In the genomic region with DNA sequence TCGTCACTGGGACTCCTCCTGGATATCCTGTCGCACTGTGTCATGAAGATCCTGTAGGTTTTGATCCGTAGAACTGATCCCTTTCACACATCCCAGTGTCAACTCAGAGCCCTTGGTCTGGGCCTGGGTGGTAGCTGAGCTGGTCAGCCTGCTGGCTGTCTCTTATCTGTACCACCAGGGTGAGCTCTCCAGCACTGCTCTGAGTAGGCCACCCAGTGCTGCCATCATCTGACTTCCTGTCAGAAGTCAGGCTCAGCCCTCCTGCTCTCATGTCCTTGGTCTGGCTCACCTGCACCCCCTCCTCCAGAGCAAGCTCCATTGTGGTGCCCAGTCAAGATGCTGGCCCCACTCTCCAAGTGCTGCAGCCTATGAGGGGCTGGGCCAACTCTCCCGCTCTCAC, we compare ENCODE assay signal across 18 mouse cellular contexts. TPM values are rescaled to one million over a fixed set of nuclear protein-coding genes. Genes with fewer than 3 reads are reported as not detected.
DNase-seq lines count a peak whose midpoint lies in the region; ATAC-seq and TF ChIP-seq lines count a peak whose summit lies in the region.
"Had no signal": no experiment of that assay in that cellular context is flagged by ENCODE, and none has a peak within 500 bp of the region (broad histone marks: within the 10 kb centered on the region; RNA-seq: fewer than 3 reads in every experiment).

No protein-coding gene starts in this region.

- dilution Hi-C loops in CH12.LX (cut with MboI; ENCODE audit: extremely low pct_ligation_motif_present, extremely low pct_unique_long_range_greater_than_20kb, low sequenced_read_pairs), result no loop called here

- H3K4me3 ChIP-seq in kidney, postnatal 0 days (replicated peaks; ENCODE audit: low read depth, low read length), result no peak overlapping the region
- no peak overlapping the region for H3K4me3 ChIP-seq in midbrain, embryonic 13.5 days (replicated peaks)
- H3K4me3 ChIP-seq in midbrain, embryonic 11.5 days (ENCODE audit: low read depth, low read length), result no peak overlapping the region
- H3K4me3 ChIP-seq in CH12.LX (replicated peaks in 1 of 3; ENCODE audit: low read depth in 2 of 3, low read length in 2 of 3, poor library complexity in 1 of 3), result no peak overlapping the region
- H3K4me3 ChIP-seq: embryonic facial prominence, embryonic 10.5 days; lung, embryonic 15.5 days had no signal

- TF ChIP-seq RAD21 in CH12.LX (IDR thresholded peaks at IDR 0.05; ENCODE audit: low read depth, low read length), result peak; percentile 54

- 79% methylated on average over 4 of the region's 4 CpGs for WGBS in kidney, postnatal 0 days
- WGBS in midbrain, embryonic 13.5 days, result 85% methylated on average over 4 of the region's 4 CpGs
- WGBS in midbrain, embryonic 11.5 days, result 84% methylated on average over 4 of the region's 4 CpGs

- no peak overlapping the region for H3K27ac ChIP-seq in kidney, postnatal 0 days
- H3K27ac ChIP-seq in midbrain, embryonic 13.5 days, result no peak overlapping the region
- no peak overlapping the region for H3K27ac ChIP-seq in midbrain, embryonic 11.5 days (ENCODE audit: low read depth, low read length)
- no peak overlapping the region for H3K27ac ChIP-seq in CH12.LX (ENCODE audit: insufficient read depth, low read depth)
- H3K27ac ChIP-seq: embryonic facial prominence, embryonic 10.5 days had no signal

- in situ Hi-C loops in CH12.LX (cut with MboI; ENCODE audit: low pct_ligation_motif_present, low pct_unique_long_range_greater_than_20kb, low sequenced_read_pairs), result loop anchor here (25.0 kb wide), 1 partner anchor 222 kb away; no protein-coding TSS in a partner anchor

- no peak for TF ChIP-seq POLR2A in CH12.LX (IDR thresholded peaks at IDR 0.05; ENCODE audit: low read depth, low read length)

- no peaks in the 10 kb centered on the region for H3K9me3 ChIP-seq in kidney, postnatal 0 days (replicated peaks; ENCODE audit: low read length)
- H3K9me3 ChIP-seq in midbrain, embryonic 13.5 days, result no peaks in the 10 kb centered on the region
- no peaks in the 10 kb centered on the region for H3K9me3 ChIP-seq in midbrain, embryonic 11.5 days (ENCODE audit: control insufficient read depth, low read length)
- no peaks in the 10 kb centered on the region for H3K9me3 ChIP-seq in CH12.LX (replicated peaks; ENCODE audit: low read length)
- H3K9me3 ChIP-seq: embryonic facial prominence, embryonic 10.5 days; lung, embryonic 15.5 days had no signal

- H3K79me2 ChIP-seq in CH12.LX (replicated peaks; ENCODE audit: control insufficient read depth, extremely low read depth, insufficient read depth, poor library complexity, severe bottlenecking), result no peaks in the 10 kb centered on the region

- H3K36me3 ChIP-seq in kidney, postnatal 0 days (ENCODE audit: insufficient read depth, low read length), result no peaks in the 10 kb centered on the region
- H3K36me3 ChIP-seq in midbrain, embryonic 13.5 days, result peaks cover 11% of the 10 kb centered on the region
- no peaks in the 10 kb centered on the region for H3K36me3 ChIP-seq in midbrain, embryonic 11.5 days (ENCODE audit: control insufficient read depth, insufficient read depth, low read length)
- no peaks in the 10 kb centered on the region for H3K36me3 ChIP-seq in CH12.LX (replicated peaks in 1 of 2; ENCODE audit: control insufficient read depth in 1 of 2, insufficient read depth in 1 of 2, low read length in 1 of 2)
- H3K36me3 ChIP-seq: G1E; lung, embryonic 15.5 days had no signal

- DNase-seq in kidney, postnatal 0 days (ENCODE audit: low spot score), result no peak
- DNase-seq in kidney, adult 18-20 months, result no peak
- no peak for DNase-seq in midbrain, embryonic 11.5 days (ENCODE audit: low spot score, missing footprints)
- DNase-seq in CH12.LX (ENCODE audit: extremely low read depth), result peak; percentile 29
- no peak for DNase-seq in testis, postnatal 10 days (ENCODE audit: low spot score)
- DNase-seq: adrenal gland, postnatal 10 days; cerebellum, postnatal 14 days; heart, adult 18-20 months; kidney, postnatal 25 days; layer of hippocampus, postnatal 36 days; midbrain, embryonic 14.5 days had no signal

- no peak for ATAC-seq in kidney, postnatal 0 days (replicated peaks; ENCODE audit: low FRiP score, low read depth)
- ATAC-seq in midbrain, embryonic 13.5 days, result 0 out of 2 replicates have a peak, but pooled peaks have one; percentile 8
- ATAC-seq in midbrain, embryonic 11.5 days (ENCODE audit: low FRiP score), result no peak
- ATAC-seq in common myeloid progenitor, adult 5-6 weeks (replicated peaks; ENCODE audit: low read depth, poor library complexity, severe bottlenecking), result peak; percentile 53; the same call in 1 of the 2 replicates
- ATAC-seq in erythroblast, adult 5-6 weeks (replicated peaks; ENCODE audit: low FRiP score, poor library complexity, severe bottlenecking), result no peak
- ATAC-seq: intestine, embryonic 16.5 days had no signal

- no peak overlapping the region for H3K9ac ChIP-seq in kidney, postnatal 0 days (ENCODE audit: low read depth, low read length)
- no peak overlapping the region for H3K9ac ChIP-seq in midbrain, embryonic 13.5 days (replicated peaks)
- no peak overlapping the region for H3K9ac ChIP-seq in midbrain, embryonic 11.5 days (ENCODE audit: low read length)
- H3K9ac ChIP-seq in CH12.LX (ENCODE audit: insufficient read depth, low read depth), result no peak overlapping the region
- H3K9ac ChIP-seq: lung, embryonic 15.5 days had no signal

- no peaks in the 10 kb centered on the region for H3K27me3 ChIP-seq in kidney, postnatal 0 days (ENCODE audit: insufficient read depth, low read length)
- no peaks in the 10 kb centered on the region for H3K27me3 ChIP-seq in midbrain, embryonic 13.5 days
- no peaks in the 10 kb centered on the region for H3K27me3 ChIP-seq in midbrain, embryonic 11.5 days (ENCODE audit: control insufficient read depth, insufficient read depth, low read length)
- peaks cover 1% of the 10 kb centered on the region for H3K27me3 ChIP-seq in CH12.LX (replicated peaks)
- H3K27me3 ChIP-seq: lung, embryonic 15.5 days had no signal

- no peak overlapping the region for H3K4me2 ChIP-seq in kidney, postnatal 0 days (ENCODE audit: low read length)
- H3K4me2 ChIP-seq in midbrain, embryonic 13.5 days (replicated peaks), result no peak overlapping the region
- no peak overlapping the region for H3K4me2 ChIP-seq in midbrain, embryonic 11.5 days
- H3K4me2 ChIP-seq in CH12.LX (ENCODE audit: insufficient read depth, low read depth, poor library complexity, severe bottlenecking), result no peak overlapping the region
- H3K4me2 ChIP-seq: lung, embryonic 15.5 days had no signal

- peak; percentile 50; the same call in 1 of the 2 replicates for TF ChIP-seq CTCF in kidney, postnatal 0 days (IDR thresholded peaks at IDR 0.05; ENCODE audit: low read depth)
- TF ChIP-seq CTCF in CH12.LX (conservative IDR thresholded peaks at IDR 0.05 in 1 of 2, IDR thresholded peaks at IDR 0.05 in 1 of 2; ENCODE audit: low read depth in 2 of 2, low read length in 2 of 2), result peak in 1 of 2 experiments; percentile 85; a peak in 2 of 4 replicates

- no peak for TF ChIP-seq EP300 in CH12.LX (IDR thresholded peaks at IDR 0.05; ENCODE audit: low read length)

- H3K4me1 ChIP-seq in kidney, postnatal 0 days (replicated peaks; ENCODE audit: insufficient read depth, low read length), result peaks cover 7% of the 10 kb centered on the region; the same call in 1 of the 2 replicates
- peaks cover 20% of the 10 kb centered on the region for H3K4me1 ChIP-seq in midbrain, embryonic 13.5 days (replicated peaks)
- H3K4me1 ChIP-seq in midbrain, embryonic 11.5 days (ENCODE audit: control insufficient read depth, insufficient read depth, low read length), result no peaks in the 10 kb centered on the region
- H3K4me1 ChIP-seq in CH12.LX (ENCODE audit: control insufficient read depth in 1 of 2, insufficient read depth in 2 of 2), result peaks cover 0 to 3% of the 10 kb centered on the region in 2 experiments; a peak in 1 of 4 replicates

TF ChIP-seq in CH12.LX, 34 proteins besides CTCF, POLR2A, EP300 and RAD21:
- TF ChIP-seq SIN3A (IDR thresholded peaks at IDR 0.05; ENCODE audit: low read length) (no peak), HCFC1 (IDR thresholded peaks at IDR 0.05; ENCODE audit: low read depth, low read length) (no peak), SMC3 (IDR thresholded peaks at IDR 0.05; ENCODE audit: low read depth, low read length) (peak; percentile 82), POLR2AphosphoS2 (IDR thresholded peaks at IDR 0.05; ENCODE audit: low read depth, low read length) (no peak), ZC3H11A (IDR thresholded peaks at IDR 0.05; ENCODE audit: low read depth, low read length) (no peak), ELF1 (IDR thresholded peaks at IDR 0.05; ENCODE audit: low read depth, low read length) (0 out of 2 replicates have a peak, but pooled peaks have one; percentile 9), JUN (IDR thresholded peaks at IDR 0.05; ENCODE audit: insufficient read depth, low read depth, low read length) (no peak), ETS1 (conservative IDR thresholded peaks at IDR 0.05; ENCODE audit: low read depth, low read length) (no peak), TCF12 (IDR thresholded peaks at IDR 0.05; ENCODE audit: low read depth, low read length) (no peak), PAX5 (IDR thresholded peaks at IDR 0.05; ENCODE audit: low read length) (no peak), GABPA (IDR thresholded peaks at IDR 0.05; ENCODE audit: insufficient replicate concordance, low read depth, low read length) (no peak), E2F4 (IDR thresholded peaks at IDR 0.05; ENCODE audit: insufficient replicate concordance, low read depth, low read length) (no peak)

RNA-seq across cellular contexts. Expression of gene Nkd1, which starts 18.8 kb away (rescaled TPM):
- polyA plus RNA-seq in kidney, postnatal 0 days (2015; fragmentation: Nextera tagmentation; extraction: Ambion mirVana), result 64.6 and 68.1 TPM in 2 replicates
- polyA plus RNA-seq in midbrain, embryonic 13.5 days (2015; fragmentation: Nextera tagmentation; extraction: Ambion mirVana), result 68.4 and 79.8 TPM in 2 replicates
- polyA plus RNA-seq in midbrain, embryonic 11.5 days (2014; fragmentation: Nextera tagmentation; extraction: Ambion mirVana), result 50.5 and 61.1 TPM in 2 replicates
- total RNA-seq in CH12.LX (2012; rRNA removed) (0.13 and 0.30 TPM in 2 replicates), CH12.LX (2014; rRNA removed) (0.24 and 0.28 TPM in 2 replicates)
- polyA plus RNA-seq in CH12.LX (2012; ENCODE audit: insufficient read length, low read depth), result 0.56 and 0.67 TPM in 2 replicates
- total RNA-seq in common myeloid progenitor, adult 5-6 weeks (2017), result not detected in 2 replicates
- not detected in 2 replicates for total RNA-seq in erythroblast, adult 5-6 weeks (2015; ENCODE audit: low replicate concordance)
- total RNA-seq in erythroblast, adult 5-6 weeks (2017; ENCODE audit: low replicate concordance), result 0.42 TPM in 1 of 2 replicates, not detected in the other
- polyA plus RNA-seq: G1E had no signal

Comparison
In these comparisons a context has a peak if more than half of its experiments do, and no peak if none do; other contexts are left out.
1. ATAC-seq: peak in midbrain, embryonic 13.5 days (single experiment) and common myeloid progenitor, adult 5-6 weeks (single experiment); none in kidney, postnatal 0 days (single experiment), midbrain, embryonic 11.5 days (single experiment) and erythroblast, adult 5-6 weeks (single experiment).
2. RNA of gene Nkd1, which starts 18.8 kb away (polyA plus RNA-seq): 68.4 to 79.8 TPM in midbrain, embryonic 13.5 days, 64.6 to 68.1 TPM in kidney, postnatal 0 days and 50.5 to 61.1 TPM in midbrain, embryonic 11.5 days; 0.56 to 0.67 TPM in CH12.LX; every median in the first group is over 10 times any median in the second.